Mouse (Mus musculus) embryonic fibroblast, embryonic 13.5 days (primary cell): ENCODE measurements around the gene Ralgps1.

Experiments
- CTCF ChIP-seq: IDR thresholded peaks from 2 replicates; pipeline ENCODE4 v1.5.1; 2011; ENCODE audit warnings: mild to moderate bottlenecking, control low read depth, low read length, moderate library complexity, borderline replicate concordance; ENCODE audit not compliant: insufficient read depth
- POLR2A ChIP-seq: IDR thresholded peaks from 2 replicates; pipeline ENCODE4 v1.6.1; 2011; ENCODE audit warnings: low read depth, mild to moderate bottlenecking, control low read depth, low read length, moderate library complexity

- TF ChIP-seq CTCF (no peak), POLR2A (no peak)
These were observed 51.8 kb downstream of the Ralgps1 start for GRCm38 (mm10) chr2:33319455-33319854.
